Mouse (Mus musculus) liver, postnatal 0 days (tissue): ENCODE measurements at regions not wholly inside any gene's neighbourhood (a gene's known extent, or its start where the extent isn't known, plus 50 kb on each side); places are given as distances from the start of the nearest gene placed in this dataset.

Source experiments
- ATAC-seq: fragments of 200-750 bp; cut with Nextera tagmentation; 2 replicates; pipeline ENCODE4 v1.8.0; 2017; ENCODE audit warnings: mild to moderate bottlenecking, moderate library complexity
- DNase-seq: peaks from one replicate; pipeline ENCODE4 v3.0.0-alpha.2; 2016
- H3K27ac ChIP-seq: fragments of 300-500 bp; sonication (generic); 2 replicates; pipeline ENCODE4 v1.5.1; 2014; ENCODE audit warnings: antibody characterized with exemption, moderate library complexity, mild to moderate bottlenecking, low read depth
- H3K27me3 ChIP-seq: fragments of 300-500 bp; sonication (generic); 2 replicates; pipeline ENCODE4 v1.6.1; 2014; ENCODE audit warnings: low read length, control low read depth, mixed read lengths; ENCODE audit not compliant: insufficient read depth
- H3K36me3 ChIP-seq: fragments of 300-500 bp; sonication (generic); replicated peaks from 2 replicates; pipeline ENCODE4 v1.6.1; 2014; ENCODE audit warnings: mild to moderate bottlenecking, control low read depth, low read length, moderate library complexity, mixed read lengths; ENCODE audit not compliant: insufficient read depth
- H3K4me1 ChIP-seq: fragments of 300-500 bp; sonication (generic); 2 replicates; pipeline ENCODE4 v1.6.1; 2014; ENCODE audit warnings: antibody characterized with exemption, mild to moderate bottlenecking, control low read depth; ENCODE audit not compliant: insufficient read depth
- H3K4me2 ChIP-seq: fragments of 300-500 bp; sonication (generic); 2 replicates; pipeline ENCODE4 v1.6.1; 2014; ENCODE audit warnings: low read depth, mild to moderate bottlenecking, low read length, moderate library complexity, mixed read lengths
- H3K4me3 ChIP-seq: fragments of 300-500 bp; sonication (generic); 2 replicates; pipeline ENCODE4 v1.5.1; 2014; ENCODE audit warnings: low read depth, low read length
- H3K9ac ChIP-seq: fragments of 300-500 bp; sonication (generic); replicated peaks from 2 replicates; pipeline ENCODE4 v1.6.1; 2014; ENCODE audit warnings: mild to moderate bottlenecking, moderate library complexity
- H3K9me3 ChIP-seq: fragments of 300-500 bp; sonication (generic); 2 replicates; pipeline ENCODE4 v1.6.1; 2016; ENCODE audit warnings: mild to moderate bottlenecking, control low read depth, low read length, mixed read lengths
- CTCF ChIP-seq: sonication (generic); IDR thresholded peaks from 2 replicates; pipeline ENCODE4 v1.5.1; 2016; ENCODE audit warnings: antibody characterized with exemption, low read depth
- EP300 ChIP-seq: IDR thresholded peaks from 2 replicates; pipeline ENCODE4 v1.6.1; 2016; ENCODE audit warnings: antibody characterized with exemption, low read depth, mild to moderate bottlenecking
- WGBS: fragments of 180-500 bp; shearing (Covaris S2); extraction: QIAGEN DNeasy Blood & Tissue Kit; methylation state at CpG from one replicate; pipeline ENCODE4 v1.1.7; 2014; ENCODE audit not compliant: insufficient replicate concordance; 5-methylcytosine and 5-hydroxymethylcytosine counted together

- H3K36me3 ChIP-seq = no peaks in the 10 kb centered on the region
- DNase-seq = no peak
- ATAC-seq = no peak
- no peak overlapping the region for H3K27ac ChIP-seq
- no peak overlapping the region for H3K9ac ChIP-seq
- no peak overlapping the region for H3K4me3 ChIP-seq
- H3K27me3 ChIP-seq = no peaks in the 10 kb centered on the region
- 84% methylated on average over 3 of the region's 3 CpGs for WGBS
- no peaks in the 10 kb centered on the region for H3K9me3 ChIP-seq
- H3K4me1 ChIP-seq = peaks cover 6% of the 10 kb centered on the region
- no peak overlapping the region for H3K4me2 ChIP-seq
- no peak for TF ChIP-seq EP300
- TF ChIP-seq CTCF = no peak
These were observed 180.0 kb downstream of the Tm2d1 start for GRCm38 (mm10) chr4:98203129-98203528.

GRCm38 (mm10) chr4:98202232-98202631 is 180.9 kb downstream of the Tm2d1 start:
- WGBS = 54% methylated on average over 2 of the region's 2 CpGs
- Histone ChIP-seq H3K9ac (no peak overlapping the region), H3K27ac (no peak overlapping the region), H3K27me3 (no peaks in the 10 kb centered on the region), H3K4me3 (no peak overlapping the region), H3K4me1 (peaks cover 6% of the 10 kb centered on the region), H3K36me3 (no peaks in the 10 kb centered on the region), H3K4me2 (no peak overlapping the region), H3K9me3 (no peaks in the 10 kb centered on the region)
- DNase-seq (no peak), ATAC-seq (no peak)
- TF ChIP-seq CTCF (no peak), EP300 (no peak)

GRCm38 (mm10) chr4:98201102-98201501 is 182.0 kb downstream of the Tm2d1 start:
- no peaks in the 10 kb centered on the region for H3K36me3 ChIP-seq
- ATAC-seq = no peak
- peaks cover 6% of the 10 kb centered on the region for H3K4me1 ChIP-seq
- 69% methylated on average over 3 of the region's 3 CpGs for WGBS
- no peaks in the 10 kb centered on the region for H3K27me3 ChIP-seq
- no peak overlapping the region for H3K4me3 ChIP-seq
- no peaks in the 10 kb centered on the region for H3K9me3 ChIP-seq
- H3K9ac ChIP-seq = no peak overlapping the region
- no peak for DNase-seq
- H3K4me2 ChIP-seq = no peak overlapping the region
- TF ChIP-seq EP300 = no peak
- TF ChIP-seq CTCF = no peak
- no peak overlapping the region for H3K27ac ChIP-seq

GRCm38 (mm10) chr4:98200701-98201100 is 182.4 kb downstream of the Tm2d1 start:
- Histone ChIP-seq H3K9ac (no peak overlapping the region), H3K27ac (no peak overlapping the region), H3K4me2 (no peak overlapping the region), H3K36me3 (no peaks in the 10 kb centered on the region), H3K9me3 (no peaks in the 10 kb centered on the region), H3K4me3 (no peak overlapping the region), H3K4me1 (peaks cover 6% of the 10 kb centered on the region), H3K27me3 (no peaks in the 10 kb centered on the region)
- 67% methylated on average over 1 of the region's 1 CpGs for whole genome bisulfite sequencing
- DNase-seq (no peak), ATAC-seq (no peak)
- no peak for TF ChIP-seq CTCF
- TF ChIP-seq EP300 = no peak

- Histone ChIP-seq H3K9me3 (no peaks in the 10 kb centered on the region), H3K9ac (no peak overlapping the region), H3K27me3 (no peaks in the 10 kb centered on the region), H3K4me2 (no peak overlapping the region), H3K4me1 (peaks cover 25% of the 10 kb centered on the region), H3K4me3 (no peak overlapping the region), H3K36me3 (no peaks in the 10 kb centered on the region), H3K27ac (peak overlapping the region; percentile 85)
- peak; percentile 49 for ATAC-seq
- DNase-seq = no peak
- WGBS = 61% methylated on average over 3 of the region's 3 CpGs
- TF ChIP-seq CTCF (no peak), EP300 (no peak)
These were observed 192.8 kb downstream of the Tm2d1 start for GRCm38 (mm10) chr4:98190318-98190717.

GRCm38 (mm10) chr4:98189894-98190293 is 193.2 kb downstream of the Tm2d1 start:
- Histone ChIP-seq H3K9me3 (no peaks in the 10 kb centered on the region), H3K9ac (peak overlapping the region; percentile 36; the same call in 1 of the 2 replicates), H3K4me3 (no peak overlapping the region), H3K4me2 (peak overlapping the region; percentile 31), H3K27ac (peak overlapping the region; percentile 85), H3K36me3 (no peaks in the 10 kb centered on the region), H3K4me1 (peaks cover 25% of the 10 kb centered on the region), H3K27me3 (no peaks in the 10 kb centered on the region)
- peak; percentile 99 for ATAC-seq
- WGBS = 40% methylated on average over 1 of the region's 1 CpGs
- peak; percentile 100 for TF ChIP-seq EP300
- TF ChIP-seq CTCF = no peak
- DNase-seq = peak; percentile 15

- TF ChIP-seq CTCF = no peak
- no peak for TF ChIP-seq EP300
- Histone ChIP-seq H3K9me3 (no peaks in the 10 kb centered on the region), H3K4me2 (no peak overlapping the region), H3K9ac (no peak overlapping the region), H3K4me3 (no peak overlapping the region), H3K4me1 (peaks cover 25% of the 10 kb centered on the region), H3K36me3 (no peaks in the 10 kb centered on the region), H3K27ac (peak overlapping the region; percentile 64), H3K27me3 (no peaks in the 10 kb centered on the region)
- no peak for ATAC-seq
- DNase-seq = no peak
- 53% methylated on average over 7 of the region's 7 CpGs for WGBS
These were observed 194.2 kb downstream of the Tm2d1 start for GRCm38 (mm10) chr4:98188944-98189343.
